In the genomic region with DNA sequence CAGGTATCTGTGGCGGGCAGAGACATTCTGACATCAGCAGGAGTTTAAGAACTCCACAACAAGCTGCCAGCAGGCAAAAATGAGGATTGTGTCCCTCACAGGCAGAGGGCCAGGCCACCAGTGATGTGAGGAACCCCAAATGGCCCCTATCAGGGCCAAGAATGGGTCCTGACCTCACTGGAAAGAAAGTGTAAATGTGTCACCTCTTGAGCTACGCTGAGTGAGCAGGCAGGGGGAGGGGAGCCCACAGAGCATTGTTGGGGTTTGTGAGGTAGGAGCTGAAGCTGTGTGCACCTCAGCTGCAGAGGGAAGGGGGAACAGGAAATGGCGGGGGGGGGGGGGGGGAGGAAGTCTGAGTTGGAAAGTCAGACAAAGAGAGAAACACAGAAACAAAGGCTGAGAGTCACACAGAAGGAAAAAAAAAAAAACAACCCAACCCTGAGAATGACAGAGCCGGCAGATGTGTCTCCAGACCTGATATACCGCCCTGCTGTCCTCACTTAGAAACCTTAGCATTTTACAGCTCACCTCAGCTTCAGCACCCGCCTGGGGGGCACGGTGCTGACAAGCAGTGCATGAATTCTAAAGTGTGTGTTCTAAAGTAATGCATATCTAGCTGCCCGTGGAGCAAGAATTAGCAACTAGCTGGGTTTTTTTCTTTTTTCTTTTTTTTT, we compare ENCODE assay signal across 9 mouse cellular contexts. TPM values are rescaled to one million over a fixed set of nuclear protein-coding genes. Genes with fewer than 3 reads are reported as not detected.
DNase-seq lines count a peak whose midpoint lies in the region; ATAC-seq lines count a peak whose summit lies in the region.
"Had no signal": no experiment of that assay in that cellular context is flagged by ENCODE, and none has a peak within 500 bp of the region (broad histone marks: within the 10 kb centered on the region; RNA-seq: fewer than 3 reads in every experiment).

No protein-coding gene starts in this region.

- H3K4me2 ChIP-seq in heart, embryonic 11.5 days = peak overlapping the region; percentile 8; the same call in 1 of the 2 replicates
- H3K4me2 ChIP-seq in heart, embryonic 15.5 days = peak overlapping the region; percentile 37; the same call in 1 of the 2 replicates
- H3K4me2 ChIP-seq in liver, embryonic 12.5 days = peak overlapping the region; percentile 24

- H3K9me3 ChIP-seq in heart, embryonic 11.5 days (replicated peaks; ENCODE audit: control insufficient read depth, low read length) = no peaks in the 10 kb centered on the region
- no peaks in the 10 kb centered on the region for H3K9me3 ChIP-seq in heart, embryonic 15.5 days (replicated peaks)
- no peaks in the 10 kb centered on the region for H3K9me3 ChIP-seq in liver, embryonic 12.5 days (replicated peaks)

- intact Hi-C loops in heart, postnatal 25 days (cut with DNase I) = no loop called here

- H3K27me3 ChIP-seq in heart, embryonic 11.5 days (ENCODE audit: control insufficient read depth, insufficient read depth, low read length) = no peaks in the 10 kb centered on the region
- no peaks in the 10 kb centered on the region for H3K27me3 ChIP-seq in heart, embryonic 15.5 days
- H3K27me3 ChIP-seq in liver, embryonic 12.5 days (replicated peaks) = peaks cover 43% of the 10 kb centered on the region
- H3K27me3 ChIP-seq in splenic B cell, adult 2 months (ENCODE audit: control insufficient read depth, insufficient read depth, low read length, poor library complexity, severe bottlenecking) = no peaks in the 10 kb centered on the region

- no peak for DNase-seq in heart, postnatal 25 days (ENCODE audit: low spot score)
- peak; percentile 97 for DNase-seq in splenic B cell, adult 2 months (ENCODE audit: low read depth, low spot score)
- no peak for DNase-seq in left cerebral cortex, adult 9 months (ENCODE audit: low spot score in 2 of 2)
- DNase-seq in layer of hippocampus, adult 8-10 months (ENCODE audit: low spot score in 2 of 2) = no peak
- no peak for DNase-seq in gastrocnemius, adult 8-10 months (ENCODE audit: low spot score in 2 of 2)

- peak overlapping the region; percentile 68; the same call in 1 of the 2 replicates for H3K27ac ChIP-seq in heart, embryonic 11.5 days (ENCODE audit: low read depth, low read length)
- peak overlapping the region; percentile 67 for H3K27ac ChIP-seq in heart, embryonic 15.5 days
- H3K27ac ChIP-seq in liver, embryonic 12.5 days = no peak overlapping the region; the same call in 1 of the 2 replicates

- WGBS in heart, embryonic 11.5 days (ENCODE audit: insufficient replicate concordance) = 33% methylated on average over 7 of the region's 8 CpGs
- 30% methylated on average over 7 of the region's 8 CpGs for WGBS in heart, embryonic 15.5 days
- WGBS in liver, embryonic 12.5 days (ENCODE audit: insufficient replicate concordance) = 39% methylated on average over 7 of the region's 8 CpGs

- no peak overlapping the region for H3K4me3 ChIP-seq in heart, embryonic 11.5 days (ENCODE audit: low read depth, low read length)
- no peak overlapping the region for H3K4me3 ChIP-seq in heart, embryonic 15.5 days
- no peak overlapping the region for H3K4me3 ChIP-seq in liver, embryonic 12.5 days

- H3K36me3 ChIP-seq in heart, embryonic 11.5 days (ENCODE audit: control insufficient read depth, insufficient read depth, low read length) = no peaks in the 10 kb centered on the region
- H3K36me3 ChIP-seq in heart, embryonic 15.5 days = no peaks in the 10 kb centered on the region
- no peaks in the 10 kb centered on the region for H3K36me3 ChIP-seq in liver, embryonic 12.5 days
- H3K36me3 ChIP-seq in splenic B cell, adult 2 months (ENCODE audit: control insufficient read depth, insufficient read depth, low read length, poor library complexity, severe bottlenecking) = no peaks in the 10 kb centered on the region

- no peak for ATAC-seq in heart, embryonic 11.5 days (replicated peaks; ENCODE audit: insufficient number of reproducible peaks, low FRiP score, low TSS enrichment)
- ATAC-seq in heart, embryonic 15.5 days (replicated peaks; ENCODE audit: insufficient number of reproducible peaks, insufficient read depth, low FRiP score, low read depth) = 0 out of 2 replicates have a peak, but pooled peaks have one; percentile 25
- no peak for ATAC-seq in liver, embryonic 12.5 days

- H3K4me1 ChIP-seq in heart, embryonic 11.5 days (ENCODE audit: control insufficient read depth, insufficient read depth, low read length) = peaks cover 6% of the 10 kb centered on the region; the same call in 1 of the 2 replicates
- peaks cover 12% of the 10 kb centered on the region for H3K4me1 ChIP-seq in heart, embryonic 15.5 days (replicated peaks)
- peaks cover 20% of the 10 kb centered on the region for H3K4me1 ChIP-seq in liver, embryonic 12.5 days

- H3K9ac ChIP-seq in heart, embryonic 11.5 days (ENCODE audit: low read depth, low read length) = 0 out of 2 replicates have a peak overlapping the region, but pooled peaks have one; percentile 54
- H3K9ac ChIP-seq in heart, embryonic 15.5 days = no peak overlapping the region
- no peak overlapping the region for H3K9ac ChIP-seq in liver, embryonic 12.5 days

RNA-seq across cellular contexts. Expression of gene Lck, which starts 1.9 kb away (rescaled TPM):
- 3.6 and 4.6 TPM in 2 replicates for polyA plus RNA-seq in heart, embryonic 11.5 days (2014; fragmentation: Nextera tagmentation; extraction: Ambion mirVana)
- 1 to 10 TPM in 1 of 2 experiments, under 1 TPM in 1; 0.47 to 1.2 TPM for total RNA-seq in heart, postnatal 25 days (2021)
- polyA plus RNA-seq in heart, embryonic 15.5 days (2015; fragmentation: Nextera tagmentation; extraction: Ambion mirVana) = 6.8 and 62.1 TPM in 2 replicates
- 4.1 and 5.1 TPM in 2 replicates for polyA plus RNA-seq in liver, embryonic 12.5 days (2016; fragmentation: Nextera tagmentation; extraction: Ambion mirVana)
- 1 to 10 TPM; 2.4 to 4.7 (median 3.6) TPM for total RNA-seq in layer of hippocampus, adult 8-10 months (2022)
- total RNA-seq in gastrocnemius, adult 8-10 months (2022) = not detected

RNA-seq across cellular contexts. Expression of gene Fam167b, which starts 3.0 kb away (rescaled TPM):
- polyA plus RNA-seq in heart, embryonic 11.5 days (2014; fragmentation: Nextera tagmentation; extraction: Ambion mirVana) = 3.6 TPM in 2 replicates
- 1 to 10 TPM in 1 of 2 experiments, under 1 TPM in 1; 0.70 to 1.0 TPM for total RNA-seq in heart, postnatal 25 days (2021)
- polyA plus RNA-seq in heart, embryonic 15.5 days (2015; fragmentation: Nextera tagmentation; extraction: Ambion mirVana) = 4.4 and 5.0 TPM in 2 replicates
- 6.3 and 7.9 TPM in 2 replicates for polyA plus RNA-seq in liver, embryonic 12.5 days (2016; fragmentation: Nextera tagmentation; extraction: Ambion mirVana)
- 1 to 10 TPM in 2 of 4 experiments, under 1 TPM in 1, not detected in 1; 0.70 to 2.4 (median 2.3) TPM for total RNA-seq in layer of hippocampus, adult 8-10 months (2022)
- not detected for total RNA-seq in gastrocnemius, adult 8-10 months (2022)
- total RNA-seq: ES-E14 had no signal

RNA-seq across cellular contexts. Expression of gene Eif3i, which starts 25.1 kb away (rescaled TPM):
- polyA plus RNA-seq in heart, embryonic 11.5 days (2014; fragmentation: Nextera tagmentation; extraction: Ambion mirVana) = 194 and 200 TPM in 2 replicates
- total RNA-seq in heart, postnatal 25 days (2021) = 100 to 1,000 TPM; 119 to 129 TPM
- polyA plus RNA-seq in heart, embryonic 15.5 days (2015; fragmentation: Nextera tagmentation; extraction: Ambion mirVana) = 151 and 175 TPM in 2 replicates
- polyA plus RNA-seq in liver, embryonic 12.5 days (2016; fragmentation: Nextera tagmentation; extraction: Ambion mirVana) = 219 and 226 TPM in 2 replicates
- 100 to 1,000 TPM; 119 to 128 (median 123) TPM for total RNA-seq in layer of hippocampus, adult 8-10 months (2022)
- total RNA-seq in gastrocnemius, adult 8-10 months (2022) = 100 to 1,000 TPM; 142 to 156 (median 148) TPM

RNA-seq across cellular contexts. Expression of gene Tmem234, which starts 25.2 kb away (rescaled TPM):
- 170 and 177 TPM in 2 replicates for polyA plus RNA-seq in heart, embryonic 11.5 days (2014; fragmentation: Nextera tagmentation; extraction: Ambion mirVana)
- total RNA-seq in heart, postnatal 25 days (2021) = 10 to 100 TPM; 38.5 to 42.3 TPM
- 136 and 147 TPM in 2 replicates for polyA plus RNA-seq in heart, embryonic 15.5 days (2015; fragmentation: Nextera tagmentation; extraction: Ambion mirVana)
- 147 and 159 TPM in 2 replicates for polyA plus RNA-seq in liver, embryonic 12.5 days (2016; fragmentation: Nextera tagmentation; extraction: Ambion mirVana)
- total RNA-seq in layer of hippocampus, adult 8-10 months (2022) = 10 to 100 TPM; 77.3 to 91.3 (median 84.6) TPM
- 10 to 100 TPM; 25.9 to 37.5 (median 29.7) TPM for total RNA-seq in gastrocnemius, adult 8-10 months (2022)

RNA-seq across cellular contexts. Expression of gene Hdac1, which starts 32.8 kb away (rescaled TPM):
- polyA plus RNA-seq in heart, embryonic 11.5 days (2014; fragmentation: Nextera tagmentation; extraction: Ambion mirVana) = 154 and 175 TPM in 2 replicates
- 10 to 100 TPM; 15.9 to 18.6 TPM for total RNA-seq in heart, postnatal 25 days (2021)
- 99.9 and 134 TPM in 2 replicates for polyA plus RNA-seq in heart, embryonic 15.5 days (2015; fragmentation: Nextera tagmentation; extraction: Ambion mirVana)
- polyA plus RNA-seq in liver, embryonic 12.5 days (2016; fragmentation: Nextera tagmentation; extraction: Ambion mirVana) = 140 and 145 TPM in 2 replicates
- 10 to 100 TPM; 37.7 to 48.1 (median 44.5) TPM for total RNA-seq in layer of hippocampus, adult 8-10 months (2022)
- 1 to 10 TPM; 6.7 to 9.7 (median 7.6) TPM for total RNA-seq in gastrocnemius, adult 8-10 months (2022)
